Mouse (Mus musculus): Measurements from ENCODE around the gene Arl2bp. TPM values are rescaled to one million over a fixed set of nuclear protein-coding genes. Genes with fewer than 3 reads are reported as not detected.

Arl2bp gene
- 75.9 and 92.2 TPM in 2 replicates for polyA plus RNA-seq (2015; fragmentation: Nextera tagmentation; extraction: Ambion mirVana)

DNA sequence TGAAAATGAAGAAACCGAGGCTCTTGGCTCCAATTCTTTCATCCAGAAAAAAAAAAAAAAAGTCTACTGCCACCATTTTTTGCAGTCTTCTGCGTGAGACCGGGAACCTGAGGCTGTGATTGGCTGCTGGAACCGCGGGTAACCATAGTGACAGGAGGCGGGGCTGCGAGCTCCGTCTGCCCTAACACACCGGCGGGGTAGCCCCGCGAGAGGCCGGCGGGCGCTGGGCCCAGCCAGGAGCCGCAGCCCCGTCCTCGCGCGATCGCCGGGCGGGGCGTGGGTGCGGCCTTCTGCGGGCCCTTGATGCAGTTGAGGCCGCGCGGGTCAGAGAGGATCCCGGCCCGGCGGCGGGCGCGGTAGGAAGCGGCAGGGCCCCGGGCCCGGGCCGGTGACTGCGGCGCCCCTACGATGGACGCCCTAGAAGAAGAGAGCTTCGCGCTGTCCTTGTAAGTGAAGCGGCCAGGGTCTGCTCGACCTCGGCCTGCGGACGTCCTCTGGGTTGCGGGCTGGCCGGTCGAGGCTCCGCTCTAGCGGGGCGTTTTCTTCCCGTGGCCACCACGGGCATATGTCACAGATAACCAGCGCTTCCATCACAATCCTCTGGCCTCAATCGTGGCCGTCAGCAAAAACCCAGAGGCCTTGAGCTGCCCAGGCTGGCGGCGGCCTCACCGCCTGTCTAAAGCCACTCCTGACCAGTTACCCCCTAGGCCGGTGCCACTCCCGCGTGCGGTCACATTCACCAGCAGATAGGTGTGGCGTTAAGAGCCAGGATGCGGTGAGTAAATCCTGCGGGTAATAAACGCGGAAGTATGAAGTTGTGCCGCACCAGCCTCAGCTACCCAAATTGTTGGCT, at the start of gene Arl2bp:
Gene Arl2bp, plus strand, starts transcription at position 145 of the 853 bp plus-strand sequence.
- DNase-seq (ENCODE audit: low spot score): peak; percentile 92

GRCm38 (mm10) chr8:94624885-94625284, 41.5 kb upstream of the Arl2bp start:
- no peak for DNase-seq (ENCODE audit: low spot score)

DNA sequence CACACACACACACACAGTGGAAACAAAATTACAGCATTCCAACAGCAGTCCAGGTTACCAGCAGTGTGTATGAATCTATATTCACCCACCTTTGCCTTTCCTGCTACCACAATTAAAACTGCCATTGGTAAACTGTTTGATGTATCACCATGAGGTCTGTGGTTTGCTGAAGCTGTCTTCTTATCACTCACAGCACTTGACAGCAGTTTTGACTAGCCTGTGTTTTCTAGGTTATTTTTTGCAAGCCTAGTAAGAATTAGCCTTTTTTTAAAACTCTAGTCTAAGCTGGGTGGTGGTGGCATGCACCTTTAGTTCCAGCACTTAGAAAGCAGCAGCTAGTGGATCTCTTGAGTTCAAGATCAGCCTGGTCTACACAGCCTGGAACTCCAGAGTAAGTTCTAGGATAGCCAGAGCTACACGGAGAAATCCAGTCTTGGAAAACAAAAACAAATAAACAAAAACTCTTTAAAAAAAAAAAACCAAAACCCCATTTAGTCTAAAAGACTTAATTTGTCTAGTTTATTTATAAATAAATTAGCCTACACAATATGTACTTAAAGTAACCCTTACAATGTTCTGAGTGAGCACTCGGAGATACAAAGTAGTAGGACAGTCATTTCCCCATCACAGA, 32.7 kb upstream of the Arl2bp start:
- peak; percentile 3 for DNase-seq (ENCODE audit: low spot score)

- DNase-seq (ENCODE audit: low spot score): peak; percentile 80
These were observed 32.2 kb upstream of the Arl2bp start for GRCm38 (mm10) chr8:94634211-94634610.

- no peak for DNase-seq (ENCODE audit: low spot score)
These were observed 25.2 kb upstream of the Arl2bp start for GRCm38 (mm10) chr8:94641183-94641582.

DNA sequence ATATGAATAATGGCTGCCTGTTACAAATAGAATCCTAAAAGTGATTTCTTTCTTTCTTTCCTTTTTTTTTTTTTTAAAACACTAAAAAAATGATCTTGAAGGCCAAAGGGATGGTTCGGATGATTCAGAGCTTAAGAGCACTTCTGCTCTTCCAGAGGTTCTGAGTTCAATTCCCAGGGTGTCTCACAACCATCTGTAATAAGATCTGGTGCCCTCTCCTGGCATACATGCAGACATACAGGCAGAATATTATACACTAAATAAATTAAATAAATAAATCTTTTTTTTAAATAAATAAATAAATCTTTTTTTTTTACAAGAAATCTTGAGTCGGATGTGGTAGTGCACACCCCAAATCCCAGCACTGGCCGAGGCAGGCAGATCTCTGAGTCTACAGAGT, 24.5 kb upstream of the Arl2bp start:
- DNase-seq (ENCODE audit: low spot score): no peak

GRCm38 (mm10) chr8:94645202-94645601, 21.2 kb upstream of the Arl2bp start:
- DNase-seq (ENCODE audit: low spot score): no peak

DNA sequence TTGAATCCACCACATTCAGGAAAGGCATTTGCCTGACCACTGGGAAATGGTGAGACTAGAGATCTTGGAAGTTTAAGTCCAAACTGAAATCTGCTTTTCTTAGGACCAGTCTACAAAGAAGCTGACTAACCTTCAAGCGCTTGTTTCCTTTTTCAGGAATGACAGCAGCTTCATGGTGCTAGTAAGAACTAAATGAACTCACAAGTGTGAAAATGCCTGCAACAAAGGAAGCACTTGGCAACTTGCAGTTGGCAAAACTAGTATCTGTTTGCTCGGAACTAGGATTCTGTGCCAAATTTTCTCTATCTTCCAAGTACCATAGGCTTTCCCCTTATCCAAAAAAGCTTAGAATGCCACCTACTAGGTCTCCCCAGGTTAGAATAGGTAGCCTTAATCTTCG, 20.2 kb upstream of the Arl2bp start:
- no peak for DNase-seq (ENCODE audit: low spot score)

DNA sequence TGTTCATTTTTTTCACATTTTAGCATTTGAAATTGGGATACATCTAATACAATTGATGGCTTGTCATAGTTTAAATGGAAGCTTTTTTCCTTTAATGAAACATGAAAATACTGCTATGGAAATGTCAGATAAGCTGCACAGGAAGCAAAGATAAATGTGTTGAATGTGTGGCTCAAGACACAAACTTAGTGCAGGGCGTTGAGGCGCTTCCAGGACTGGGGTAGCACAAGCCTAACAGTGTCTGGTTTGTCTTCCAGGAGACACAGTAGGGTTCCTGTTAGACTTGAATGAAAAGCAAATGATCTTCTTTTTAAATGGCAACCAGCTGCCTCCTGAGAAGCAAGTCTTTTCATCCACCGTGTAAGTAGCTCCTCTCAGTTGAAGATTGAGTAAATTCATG, 16.9 kb upstream of the Arl2bp start:
- no peak for DNase-seq (ENCODE audit: low spot score)

DNA sequence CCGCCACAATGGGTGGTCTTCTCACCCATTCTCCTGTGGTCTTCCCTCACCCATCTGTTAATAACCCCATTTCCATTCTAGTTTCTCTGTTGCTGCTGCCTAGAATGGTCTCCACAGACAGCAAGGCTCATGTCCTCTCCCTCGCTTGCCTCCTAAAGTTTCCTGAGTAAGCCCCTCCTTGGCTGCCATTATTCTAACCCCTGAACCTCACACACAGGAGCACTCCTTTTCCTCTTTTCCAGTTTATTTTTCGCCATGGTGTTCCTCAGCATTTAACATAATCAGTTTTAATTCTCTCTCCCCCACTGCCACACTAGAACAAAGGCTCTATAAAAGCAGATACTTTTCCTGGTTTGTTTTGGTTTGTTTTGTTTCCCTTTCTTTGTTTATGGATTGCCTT, 13.4 kb upstream of the Arl2bp start:
- no peak for DNase-seq (ENCODE audit: low spot score)

DNA sequence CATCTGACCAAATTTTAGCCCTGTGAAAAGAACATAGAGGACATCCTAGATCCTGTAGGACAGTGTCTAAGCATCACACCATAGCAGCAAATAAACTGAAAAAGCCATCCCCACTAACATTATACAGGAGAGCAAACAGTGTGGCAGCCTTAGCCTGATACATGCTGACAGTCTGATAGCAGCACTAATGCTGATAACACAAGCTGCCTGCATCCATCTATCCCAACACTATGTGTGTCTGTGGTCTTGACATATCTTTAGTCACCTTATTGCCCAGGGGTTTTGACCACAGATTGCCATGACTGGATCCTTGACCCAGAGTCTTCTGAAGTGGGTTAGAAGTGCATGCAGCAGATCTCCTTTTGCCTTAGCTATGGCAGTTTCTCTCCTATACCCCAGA, 11.4 kb upstream of the Arl2bp start:
- no peak for DNase-seq (ENCODE audit: low spot score)

DNA sequence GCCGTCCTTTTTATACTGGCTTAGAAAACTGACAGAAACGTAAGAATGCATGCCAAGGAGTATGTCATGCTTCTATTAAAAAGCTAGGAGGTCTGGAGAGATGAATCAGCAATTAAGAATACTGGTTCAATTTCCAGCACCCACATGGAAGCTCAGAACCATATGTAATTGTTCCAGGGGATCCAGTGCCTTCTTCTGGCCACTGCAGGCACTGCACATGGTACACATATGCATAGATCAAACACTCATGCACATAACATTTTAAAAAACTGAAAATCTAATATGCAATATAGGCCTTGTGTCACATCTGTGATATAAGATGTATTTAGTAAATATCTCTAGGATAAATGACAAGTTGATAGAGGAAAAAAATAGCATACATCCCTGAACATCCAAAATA, 8.4 kb upstream of the Arl2bp start:
- DNase-seq (ENCODE audit: low spot score): no peak

DNA sequence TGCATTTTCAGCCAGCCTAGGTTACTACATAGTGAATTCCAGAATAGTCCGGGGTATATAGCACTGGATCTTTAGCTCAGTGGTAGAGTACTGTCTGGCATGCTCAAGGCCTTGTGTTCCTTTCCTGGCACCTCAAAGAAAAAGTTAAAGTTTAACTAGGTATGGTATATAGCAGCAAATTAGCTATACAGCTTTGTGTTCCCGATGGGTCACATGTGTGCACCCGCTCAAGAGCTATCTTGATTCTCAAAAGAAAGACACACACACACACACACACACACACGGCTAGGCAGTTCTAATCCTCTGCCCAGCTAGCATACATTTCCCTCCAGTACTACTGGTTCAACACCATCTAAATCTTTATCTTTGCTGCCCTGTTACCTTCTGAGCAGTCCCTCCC, 6.0 kb upstream of the Arl2bp start:
- no peak for DNase-seq (ENCODE audit: low spot score)

DNA sequence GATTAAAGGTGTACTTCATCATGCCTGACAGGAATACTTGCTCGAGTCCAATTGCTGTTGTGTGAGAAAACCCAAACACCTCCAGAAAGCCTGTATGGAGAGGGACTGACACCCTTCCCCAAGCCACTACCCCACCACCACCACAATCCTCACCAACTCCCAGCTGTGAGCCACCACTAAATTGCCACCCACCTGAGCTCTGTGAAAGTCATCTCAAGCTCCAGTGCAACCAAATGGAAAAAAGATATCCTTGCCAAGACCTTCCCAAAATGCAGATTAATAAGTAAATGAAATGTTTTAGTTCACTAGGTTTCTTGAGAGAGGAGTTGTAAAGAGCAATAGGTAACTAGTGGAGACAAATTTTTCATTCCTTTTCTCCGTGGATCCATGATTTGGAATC, 1.7 kb upstream of the Arl2bp start:
- no peak for DNase-seq (ENCODE audit: low spot score)

DNA sequence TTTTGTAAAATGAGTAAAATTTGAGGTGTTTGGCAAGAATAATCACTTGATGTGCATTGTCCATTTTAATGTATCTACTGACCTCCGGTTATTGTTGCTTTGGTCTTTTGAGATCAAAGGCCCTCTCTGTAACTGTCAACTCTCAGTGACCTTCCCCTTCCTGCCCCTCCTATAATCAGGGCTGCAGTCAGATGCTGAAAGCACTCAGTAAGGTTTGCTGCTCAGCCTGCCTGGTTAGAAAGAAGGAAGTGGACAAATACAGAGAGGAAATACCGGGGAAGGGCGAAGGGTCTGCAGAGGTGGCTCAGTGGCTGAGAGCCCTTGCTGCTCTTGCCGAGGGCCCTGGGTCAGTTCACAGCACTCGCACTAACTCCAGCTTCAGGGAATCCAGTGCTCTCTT, 8.0 kb downstream of the Arl2bp start:
- no peak for DNase-seq (ENCODE audit: low spot score)

DNA sequence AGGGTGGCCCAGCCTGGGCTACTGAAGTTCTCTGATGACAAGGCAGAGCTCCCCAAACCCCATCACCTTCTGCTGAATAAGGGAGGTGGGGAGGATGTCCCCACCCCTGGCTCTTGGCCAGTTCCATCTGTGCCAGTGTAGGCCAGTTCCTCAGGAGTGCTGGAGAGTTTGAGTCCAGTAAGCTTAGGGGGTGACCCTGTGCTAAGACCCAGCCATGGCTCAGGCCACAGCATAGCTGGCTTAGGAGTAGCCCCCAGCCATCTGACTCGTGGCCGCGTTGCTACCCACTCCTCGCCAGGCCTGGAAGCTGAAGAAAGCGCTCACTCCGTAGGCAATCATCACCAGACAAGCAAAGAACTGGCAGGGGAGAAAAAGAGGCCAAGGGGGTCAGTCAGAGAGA, 9.5 kb downstream of the Arl2bp start:
- no peak for DNase-seq (ENCODE audit: low spot score)

DNA sequence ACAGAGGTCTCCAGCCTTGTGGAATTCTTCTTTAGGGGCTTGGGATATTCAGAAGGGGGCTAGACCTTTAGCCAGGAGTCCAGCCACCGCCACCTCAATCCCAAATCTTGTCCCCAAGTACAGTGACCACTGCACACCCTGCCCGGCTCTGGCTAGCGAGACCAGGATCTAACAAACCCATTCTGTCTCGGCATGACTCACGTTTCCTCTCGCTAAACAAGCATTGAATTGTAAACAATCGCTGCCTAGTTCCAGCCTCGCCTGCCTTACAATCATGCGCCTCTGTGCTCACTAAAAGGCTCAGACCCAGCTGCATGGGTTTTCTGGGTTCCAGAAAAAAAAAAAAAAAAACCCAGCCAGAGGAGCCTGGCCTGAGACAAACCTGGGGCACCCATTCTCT, 12.2 kb downstream of the Arl2bp start:
- no peak for DNase-seq (ENCODE audit: low spot score)

- no peak for DNase-seq (ENCODE audit: low spot score)
These were observed 14.0 kb downstream of the Arl2bp start for GRCm38 (mm10) chr8:94680414-94680813.

GRCm38 (mm10) chr8:94682732-94683524, 16.5 kb downstream of the Arl2bp start:
- no peak for DNase-seq (ENCODE audit: low spot score)

DNA sequence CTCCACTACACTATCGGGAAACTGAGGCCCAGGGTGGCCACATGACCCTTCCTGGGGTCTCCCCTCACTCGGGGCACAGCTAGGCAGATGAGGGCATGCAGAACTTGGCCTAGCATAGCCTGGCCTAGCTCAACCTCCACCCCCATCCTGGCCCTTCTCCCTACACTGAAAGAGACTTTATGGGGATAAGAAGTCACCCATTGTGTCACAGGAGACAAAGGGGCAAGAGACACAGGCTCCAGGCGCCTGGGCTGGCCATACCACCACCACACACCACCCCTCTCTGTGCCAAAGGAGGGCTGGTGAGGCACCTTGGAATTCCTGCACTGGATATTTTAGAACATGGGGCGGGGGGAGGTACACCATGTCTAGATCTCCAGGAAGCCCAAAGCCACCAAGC, 17.9 kb downstream of the Arl2bp start:
- DNase-seq (ENCODE audit: low spot score): no peak

- DNase-seq (ENCODE audit: low spot score): no peak
These were observed 19.6 kb downstream of the Arl2bp start for GRCm38 (mm10) chr8:94685953-94686352.

GRCm38 (mm10) chr8:94694701-94695100, 28.3 kb downstream of the Arl2bp start:
- DNase-seq (ENCODE audit: low spot score): no peak
